In genomic region chr2:127337531-127337930, GRCm38 (mm10) we compare ENCODE assay signal across 9 mouse cellular contexts. TPM values are rescaled to one million over a fixed set of nuclear protein-coding genes. Genes with fewer than 3 reads are reported as not detected.
DNase-seq lines count a peak whose midpoint lies in the region; ATAC-seq and TF ChIP-seq lines count a peak whose summit lies in the region.
"Had no signal": no experiment of that assay in that cellular context is flagged by ENCODE, and none has a peak within 500 bp of the region (broad histone marks: within the 10 kb centered on the region; RNA-seq: fewer than 3 reads in every experiment).

No protein-coding gene starts in this region.

- H3K4me3 ChIP-seq in midbrain, embryonic 13.5 days (replicated peaks) = peak overlapping the region; percentile 54; the same call in 1 of the 2 replicates
- H3K4me3 ChIP-seq in midbrain, embryonic 14.5 days (replicated peaks; ENCODE audit: low read depth, low read length) = no peak overlapping the region
- peak overlapping the region; percentile 63 for H3K4me3 ChIP-seq in liver, embryonic 12.5 days
- peak overlapping the region; percentile 85 for H3K4me3 ChIP-seq in thymus, adult 2 months (ENCODE audit: control insufficient read depth, insufficient read depth, low read length)

- H3K9ac ChIP-seq in midbrain, embryonic 13.5 days (replicated peaks) = no peak overlapping the region
- H3K9ac ChIP-seq in midbrain, embryonic 14.5 days (replicated peaks; ENCODE audit: low read length) = no peak overlapping the region
- H3K9ac ChIP-seq in liver, embryonic 12.5 days = no peak overlapping the region

- H3K4me1 ChIP-seq in midbrain, embryonic 13.5 days (replicated peaks) = peaks cover 13% of the 10 kb centered on the region
- H3K4me1 ChIP-seq in midbrain, embryonic 14.5 days (ENCODE audit: control insufficient read depth, insufficient read depth, low read length) = no peaks in the 10 kb centered on the region
- peaks cover 61% of the 10 kb centered on the region for H3K4me1 ChIP-seq in liver, embryonic 12.5 days
- peaks cover 40% of the 10 kb centered on the region for H3K4me1 ChIP-seq in thymus, adult 2 months (replicated peaks; ENCODE audit: control insufficient read depth, insufficient read depth, low read length)

- ATAC-seq in CD4-positive, CD25-positive, alpha-beta regulatory T cell, adult 4 months = no peak
- ATAC-seq in midbrain, embryonic 13.5 days = no peak
- ATAC-seq in midbrain, embryonic 14.5 days (ENCODE audit: low FRiP score, low TSS enrichment) = no peak
- no peak for ATAC-seq in liver, embryonic 12.5 days

- no peak overlapping the region for H3K4me2 ChIP-seq in midbrain, embryonic 13.5 days (replicated peaks)
- no peak overlapping the region for H3K4me2 ChIP-seq in midbrain, embryonic 14.5 days (ENCODE audit: low read length)
- H3K4me2 ChIP-seq in liver, embryonic 12.5 days = peak overlapping the region; percentile 89

- no peak for TF ChIP-seq CTCF in thymus, adult 2 months (IDR thresholded peaks at IDR 0.05; ENCODE audit: borderline replicate concordance, control insufficient read depth, extremely low read depth, insufficient read depth, low read length, poor library complexity)

- WGBS in midbrain, embryonic 13.5 days = 69% methylated on average over 11 of the region's 11 CpGs
- 67% methylated on average over 11 of the region's 11 CpGs for WGBS in midbrain, embryonic 14.5 days
- WGBS in liver, embryonic 12.5 days (ENCODE audit: insufficient replicate concordance) = 26% methylated on average over 11 of the region's 11 CpGs
- 3% methylated on average over 11 of the region's 11 CpGs for WGBS in thymus, adult 2 months

- no peaks in the 10 kb centered on the region for H3K9me3 ChIP-seq in midbrain, embryonic 13.5 days
- H3K9me3 ChIP-seq in midbrain, embryonic 14.5 days (ENCODE audit: control insufficient read depth, low read length) = no peaks in the 10 kb centered on the region
- no peaks in the 10 kb centered on the region for H3K9me3 ChIP-seq in liver, embryonic 12.5 days (replicated peaks)
- H3K9me3 ChIP-seq: embryonic facial prominence, embryonic 12.5 days had no signal

- peak; percentile 67 for DNase-seq in CD4-positive, CD25-positive, alpha-beta regulatory T cell, adult 2 months (ENCODE audit: low read depth, low spot score)
- DNase-seq in midbrain, embryonic 14.5 days = no peak
- peak; percentile 78 for DNase-seq in thymus, adult 2 months
- DNase-seq in adrenal gland, postnatal 4 days (ENCODE audit: low spot score in 2 of 2) = no peak
- no peak for DNase-seq in adrenal gland, postnatal 14 days

- H3K36me3 ChIP-seq in midbrain, embryonic 13.5 days = no peaks in the 10 kb centered on the region
- no peaks in the 10 kb centered on the region for H3K36me3 ChIP-seq in midbrain, embryonic 14.5 days (ENCODE audit: control insufficient read depth, insufficient read depth, low read length)
- H3K36me3 ChIP-seq in liver, embryonic 12.5 days = no peaks in the 10 kb centered on the region
- peaks cover 15% of the 10 kb centered on the region; the same call in 1 of the 2 replicates for H3K36me3 ChIP-seq in thymus, adult 2 months (ENCODE audit: control insufficient read depth, insufficient read depth, low read length)
- H3K36me3 ChIP-seq: embryonic facial prominence, embryonic 12.5 days had no signal

- peaks cover 51% of the 10 kb centered on the region for H3K27me3 ChIP-seq in midbrain, embryonic 13.5 days
- H3K27me3 ChIP-seq in midbrain, embryonic 14.5 days (ENCODE audit: control insufficient read depth, insufficient read depth, low read length) = peaks cover 32% of the 10 kb centered on the region
- peaks cover 52% of the 10 kb centered on the region for H3K27me3 ChIP-seq in liver, embryonic 12.5 days (replicated peaks)
- H3K27me3 ChIP-seq in thymus, adult 2 months (ENCODE audit: control insufficient read depth, insufficient read depth, low read length) = no peaks in the 10 kb centered on the region

- H3K27ac ChIP-seq in midbrain, embryonic 13.5 days = no peak overlapping the region
- no peak overlapping the region for H3K27ac ChIP-seq in midbrain, embryonic 14.5 days (replicated peaks; ENCODE audit: low read depth, low read length)
- H3K27ac ChIP-seq in liver, embryonic 12.5 days = no peak overlapping the region
- peak overlapping the region; percentile 97 for H3K27ac ChIP-seq in thymus, adult 2 months (ENCODE audit: control insufficient read depth, insufficient read depth, low read length)
- H3K27ac ChIP-seq: embryonic facial prominence, embryonic 12.5 days had no signal

- no peak; the same call in 1 of the 2 replicates for TF ChIP-seq POLR2A in thymus, adult 2 months (IDR thresholded peaks at IDR 0.05; ENCODE audit: control insufficient read depth, extremely low read depth, insufficient read depth, low read length, poor library complexity)

RNA-seq across cellular contexts. Expression of gene Astl, which starts 0.9 kb away (rescaled TPM):
- under 1 TPM; 0.22 to 0.42 TPM for polyA plus RNA-seq in CD4-positive, CD25-positive, alpha-beta regulatory T cell, adult 4 months (2017; shearing (Covaris generic))
- not detected in 2 replicates for polyA plus RNA-seq in midbrain, embryonic 13.5 days (2015; fragmentation: Nextera tagmentation; extraction: Ambion mirVana)
- polyA plus RNA-seq in midbrain, embryonic 14.5 days (2014; fragmentation: Nextera tagmentation; extraction: Ambion mirVana) = not detected in 2 replicates
- polyA plus RNA-seq in liver, embryonic 12.5 days (2016; fragmentation: Nextera tagmentation; extraction: Ambion mirVana) = not detected in 2 replicates
- polyA plus RNA-seq in thymus, adult 2 months (2012; rRNA removed) = 0.20 and 0.31 TPM in 2 replicates
- total RNA-seq in adrenal gland, postnatal 4 days (2021) = not detected
- not detected in 2 replicates for total RNA-seq in adrenal gland, postnatal 14 days (2021)
- polyA plus RNA-seq: embryonic facial prominence, embryonic 12.5 days had no signal

RNA-seq across cellular contexts. Expression of gene Dusp2, which starts 1.6 kb away (rescaled TPM):
- 10 to 100 TPM; 20.1 to 45.4 TPM for polyA plus RNA-seq in CD4-positive, CD25-positive, alpha-beta regulatory T cell, adult 4 months (2017; shearing (Covaris generic))
- polyA plus RNA-seq in midbrain, embryonic 13.5 days (2015; fragmentation: Nextera tagmentation; extraction: Ambion mirVana) = 4.3 and 4.4 TPM in 2 replicates
- polyA plus RNA-seq in midbrain, embryonic 14.5 days (2014; fragmentation: Nextera tagmentation; extraction: Ambion mirVana) = 10.1 and 12.7 TPM in 2 replicates
- polyA plus RNA-seq in liver, embryonic 12.5 days (2016; fragmentation: Nextera tagmentation; extraction: Ambion mirVana) = 7.3 and 8.0 TPM in 2 replicates
- 163 and 212 TPM in 2 replicates for polyA plus RNA-seq in thymus, adult 2 months (2012; rRNA removed)
- 1 to 10 TPM; 2.5 to 2.7 TPM for total RNA-seq in adrenal gland, postnatal 4 days (2021)
- 1.9 and 9.9 TPM in 2 replicates for total RNA-seq in adrenal gland, postnatal 14 days (2021)

RNA-seq across cellular contexts. Expression of gene Adra2b, which starts 25.5 kb away (rescaled TPM):
- polyA plus RNA-seq in CD4-positive, CD25-positive, alpha-beta regulatory T cell, adult 4 months (2017; shearing (Covaris generic)) = not detected
- polyA plus RNA-seq in midbrain, embryonic 13.5 days (2015; fragmentation: Nextera tagmentation; extraction: Ambion mirVana) = 0.12 and 0.15 TPM in 2 replicates
- polyA plus RNA-seq in midbrain, embryonic 14.5 days (2014; fragmentation: Nextera tagmentation; extraction: Ambion mirVana) = 0.08 TPM in 1 of 2 replicates, not detected in the other
- polyA plus RNA-seq in liver, embryonic 12.5 days (2016; fragmentation: Nextera tagmentation; extraction: Ambion mirVana) = 38.3 and 42.5 TPM in 2 replicates
- polyA plus RNA-seq in thymus, adult 2 months (2012; rRNA removed) = 0.13 and 0.20 TPM in 2 replicates
- total RNA-seq in adrenal gland, postnatal 4 days (2021) = 1 to 10 TPM; 2.3 to 5.0 TPM
- 2.6 TPM in 2 replicates for total RNA-seq in adrenal gland, postnatal 14 days (2021)

Comparison
In these comparisons a context has a peak if more than half of its experiments do, and no peak if none do; other contexts are left out.
1. DNase-seq: peak in CD4-positive, CD25-positive, alpha-beta regulatory T cell, adult 2 months (single experiment) and thymus, adult 2 months (single experiment); none in midbrain, embryonic 14.5 days (single experiment), adrenal gland, postnatal 4 days (0 of 2) and adrenal gland, postnatal 14 days (single experiment).
2. RNA of gene Adra2b, which starts 25.5 kb away (polyA plus RNA-seq): 38.3 to 42.5 TPM in liver, embryonic 12.5 days; 0.13 to 0.20 TPM in thymus, adult 2 months, 0.12 to 0.15 TPM in midbrain, embryonic 13.5 days, 0.08 TPM in midbrain, embryonic 14.5 days and not detected in CD4-positive, CD25-positive, alpha-beta regulatory T cell, adult 4 months; every median in the first group is over 10 times any median in the second.